Mouse (Mus musculus): ENCODE data around the gene Mpig6b. TPM values are rescaled to one million over a fixed set of nuclear protein-coding genes. Genes with fewer than 3 reads are reported as not detected.

The Mpig6b gene
- not detected for total RNA-seq (2021)

DNA sequence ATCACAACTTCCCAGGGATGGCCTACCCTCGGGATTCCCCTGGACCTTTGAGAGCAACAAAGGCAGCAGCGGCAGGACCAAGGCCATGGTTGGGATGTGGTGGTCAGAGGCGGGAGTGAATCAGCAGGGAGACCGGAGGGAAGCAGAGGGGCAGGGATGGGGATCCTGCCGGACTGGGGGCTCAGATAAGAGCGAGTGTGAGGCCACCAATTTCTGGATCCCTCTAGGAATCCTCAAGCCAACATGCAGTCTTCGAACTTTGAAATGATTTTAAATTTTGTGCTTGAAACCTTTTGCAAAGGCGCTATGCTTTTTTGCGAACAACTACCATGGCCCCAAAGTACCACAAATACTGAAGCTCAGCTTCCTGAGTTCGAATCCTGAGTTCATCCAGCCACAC is at the start of gene Mpig6b:
Mpig6b (minus strand) TSS at position 101 of the 400 bp plus-strand sequence.
- no peak for DNase-seq (ENCODE audit: extremely low spot score in 1 of 2, low spot score in 1 of 2)

DNA sequence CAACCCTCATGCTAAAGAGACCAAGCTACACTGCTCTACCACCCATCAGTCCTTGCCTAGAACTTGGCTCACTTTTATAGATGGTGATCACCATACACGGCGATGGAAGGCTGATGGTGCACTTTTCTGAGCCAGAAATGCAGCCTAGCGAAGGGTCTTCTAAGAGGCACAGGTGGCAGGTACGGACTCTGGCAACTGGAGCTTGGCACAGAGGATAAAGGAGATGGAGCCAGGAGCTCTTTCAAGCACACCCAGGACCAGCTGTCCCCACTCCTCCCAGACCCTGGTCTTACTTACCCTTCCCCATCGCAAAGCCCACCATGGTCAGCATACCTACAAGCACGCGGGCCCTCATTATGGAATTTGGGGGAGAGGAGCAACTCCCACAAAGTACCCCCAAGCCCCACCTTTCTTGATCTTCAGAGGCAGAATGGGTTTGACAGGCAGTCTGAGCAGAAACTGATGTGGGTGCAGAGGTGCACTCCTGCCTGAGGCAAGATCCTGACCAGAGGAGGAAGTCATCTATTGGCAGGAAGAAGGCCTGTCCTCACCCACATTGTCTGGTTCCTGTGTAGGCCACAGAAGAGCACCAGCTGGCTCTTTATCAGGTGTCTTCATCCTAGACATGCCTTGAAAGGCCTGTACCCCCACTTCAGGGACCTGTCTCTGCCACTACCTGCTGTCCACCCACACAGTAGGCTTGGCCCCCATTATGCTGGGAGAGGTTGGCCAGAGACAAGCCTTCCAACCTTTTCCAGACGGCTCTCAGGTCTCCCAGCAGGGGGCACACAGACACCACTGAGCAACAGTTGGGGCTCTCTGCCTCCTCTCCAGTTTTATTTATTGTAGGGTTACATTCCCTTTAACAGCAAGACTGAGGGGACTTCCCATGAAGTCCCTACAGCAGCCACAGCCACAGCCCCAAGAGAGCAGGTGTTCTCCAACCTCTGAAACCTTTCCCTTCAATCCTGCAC is 49.3 kb upstream of the Mpig6b start, which contains the start of gene Ly6g5b:
Ly6g5b (minus strand) TSS at position 383 of the 974 bp plus-strand sequence.
- DNase-seq (ENCODE audit: extremely low spot score in 1 of 2, low spot score in 1 of 2), result no peak

DNA sequence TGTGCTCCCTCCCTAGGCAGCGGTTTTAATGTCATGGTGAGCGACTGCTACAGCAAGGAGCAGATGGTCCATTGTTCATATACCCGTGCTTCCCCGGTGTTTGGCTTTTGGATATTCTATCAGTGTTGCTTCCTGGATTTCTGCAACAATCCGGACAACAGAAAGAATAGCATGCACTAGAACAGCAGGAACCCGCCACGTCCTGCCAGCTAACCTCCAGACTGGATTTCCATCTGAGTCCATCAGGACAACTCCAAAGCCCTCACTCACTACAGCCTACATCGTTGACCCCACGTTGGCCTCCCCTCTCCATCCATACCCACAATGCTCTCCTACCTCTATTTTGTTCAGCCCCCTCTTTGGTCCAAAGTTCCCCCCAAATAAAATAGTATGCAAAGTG is 45.8 kb upstream of the Mpig6b start:
- DNase-seq (ENCODE audit: extremely low spot score in 1 of 2, low spot score in 1 of 2), result no peak

- DNase-seq (ENCODE audit: extremely low spot score in 1 of 2, low spot score in 1 of 2), result no peak
These were observed 42.1 kb upstream of the Mpig6b start, which contains the start of gene Ly6g5c for GRCm38 (mm10) chr17:35108097-35108496. Gene Ly6g5c (plus strand): TSS chr17:35108279.

GRCm38 (mm10) chr17:35106522-35106921 is 40.5 kb upstream of the Mpig6b start:
- DNase-seq (ENCODE audit: extremely low spot score in 1 of 2, low spot score in 1 of 2), result no peak

GRCm38 (mm10) chr17:35105740-35106389 is 39.9 kb upstream of the Mpig6b start:
- DNase-seq (ENCODE audit: extremely low spot score in 1 of 2, low spot score in 1 of 2), result peak in 1 of 2 experiments; percentile 34

GRCm38 (mm10) chr17:35104754-35105153 is 38.8 kb upstream of the Mpig6b start:
- no peak for DNase-seq (ENCODE audit: extremely low spot score in 1 of 2, low spot score in 1 of 2)

DNA sequence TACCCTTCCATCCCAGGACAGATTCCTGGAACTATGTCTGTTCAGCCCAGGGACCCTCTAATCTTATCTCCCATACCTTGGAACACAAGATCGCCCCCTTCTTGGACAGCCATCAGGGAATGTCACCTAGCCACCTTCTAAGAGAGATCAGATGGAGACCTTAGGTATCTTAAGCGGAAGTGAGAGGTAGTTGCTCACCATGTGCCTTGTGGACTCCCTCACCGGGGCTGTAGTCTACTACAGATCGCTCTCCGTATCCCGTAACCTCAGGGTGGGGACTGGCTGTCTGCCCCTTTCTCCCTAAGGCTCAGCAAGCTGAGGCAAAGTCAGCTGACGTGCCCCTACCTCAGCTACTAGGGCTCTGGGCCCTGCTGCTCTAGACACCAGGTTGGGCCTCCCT is 38.1 kb upstream of the Mpig6b start:
- DNase-seq (ENCODE audit: extremely low spot score in 1 of 2, low spot score in 1 of 2), result no peak

GRCm38 (mm10) chr17:35103221-35103690 is 37.3 kb upstream of the Mpig6b start:
- DNase-seq (ENCODE audit: extremely low spot score in 1 of 2, low spot score in 1 of 2), result no peak

DNA sequence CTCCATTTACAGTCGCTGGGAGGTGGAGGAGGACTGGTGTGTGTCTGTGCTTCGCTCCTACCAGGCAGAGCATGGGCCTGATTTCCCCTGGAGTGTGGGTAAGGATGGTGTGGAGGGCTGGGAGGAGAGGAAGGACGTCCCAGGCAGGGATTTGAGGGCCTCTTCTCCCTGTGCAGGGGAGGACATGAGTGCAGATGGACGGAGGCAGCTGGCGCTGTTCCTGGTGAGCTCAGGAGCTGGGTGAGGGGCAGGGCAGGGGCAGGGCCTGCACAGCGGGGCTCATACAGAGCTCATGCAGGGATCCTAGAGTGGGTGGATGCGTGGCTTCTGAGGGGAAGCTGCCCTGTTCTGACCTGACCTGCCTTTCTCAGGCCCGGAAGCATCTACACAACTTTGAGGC is 36.3 kb upstream of the Mpig6b start:
- no peak for DNase-seq (ENCODE audit: extremely low spot score in 1 of 2, low spot score in 1 of 2)

- DNase-seq (ENCODE audit: extremely low spot score in 1 of 2, low spot score in 1 of 2), result no peak
These were observed 35.2 kb upstream of the Mpig6b start for GRCm38 (mm10) chr17:35101161-35101560.

- no peak for DNase-seq (ENCODE audit: extremely low spot score in 1 of 2, low spot score in 1 of 2)
These were observed 34.3 kb upstream of the Mpig6b start for GRCm38 (mm10) chr17:35100196-35100765.

DNA sequence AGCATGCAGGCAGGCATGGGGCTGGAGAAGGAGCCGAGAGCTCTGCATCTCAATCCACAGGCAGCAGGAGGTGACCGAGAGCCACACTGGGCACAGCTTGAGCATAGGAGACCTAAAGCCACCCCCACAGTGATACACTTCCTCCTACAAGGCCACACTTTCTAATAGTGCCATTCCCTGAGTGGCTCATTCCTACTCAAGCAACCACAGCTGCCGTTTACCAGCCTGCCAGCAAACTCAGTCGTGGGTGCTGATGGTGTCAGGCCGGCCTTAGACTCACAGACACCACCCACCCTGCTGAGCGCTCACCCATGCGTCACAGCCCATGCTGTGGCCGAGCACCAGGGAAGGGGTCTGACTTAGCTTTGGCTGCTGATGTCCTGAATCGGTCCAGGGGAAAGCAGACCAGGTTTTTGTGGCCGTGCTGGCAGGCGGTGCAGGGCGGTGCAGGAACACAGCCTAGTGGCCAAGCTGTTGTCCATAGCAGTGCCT is 31.2 kb upstream of the Mpig6b start:
- no peak for DNase-seq (ENCODE audit: extremely low spot score in 1 of 2, low spot score in 1 of 2)

DNA sequence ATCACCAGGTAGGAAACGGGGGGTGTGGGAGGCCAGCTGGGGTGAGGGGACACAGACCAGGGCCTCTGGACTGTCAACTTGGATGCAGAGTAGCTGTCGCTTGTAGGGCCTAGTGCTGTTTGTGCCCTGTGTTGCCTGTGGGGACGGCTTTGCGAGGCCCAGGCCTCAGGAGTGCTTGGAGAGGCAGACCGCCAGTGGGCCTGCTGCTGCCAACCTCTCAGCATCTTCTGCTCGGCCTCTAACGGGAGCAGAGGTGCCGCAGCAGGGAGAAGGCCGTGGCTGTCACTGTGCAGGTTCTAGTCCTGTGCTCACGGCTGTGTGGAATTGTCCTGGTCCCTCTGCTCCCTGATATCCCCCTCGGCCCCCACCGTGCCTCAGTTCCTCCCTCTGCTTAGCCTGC is 30.6 kb upstream of the Mpig6b start:
- no peak for DNase-seq (ENCODE audit: extremely low spot score in 1 of 2, low spot score in 1 of 2)

GRCm38 (mm10) chr17:35094475-35095365 is 28.7 kb upstream of the Mpig6b start:
- DNase-seq (ENCODE audit: extremely low spot score in 1 of 2, low spot score in 1 of 2), result no peak

- DNase-seq (ENCODE audit: extremely low spot score in 1 of 2, low spot score in 1 of 2), result no peak
These were observed 26.6 kb upstream of the Mpig6b start for GRCm38 (mm10) chr17:35092403-35093198.

DNA sequence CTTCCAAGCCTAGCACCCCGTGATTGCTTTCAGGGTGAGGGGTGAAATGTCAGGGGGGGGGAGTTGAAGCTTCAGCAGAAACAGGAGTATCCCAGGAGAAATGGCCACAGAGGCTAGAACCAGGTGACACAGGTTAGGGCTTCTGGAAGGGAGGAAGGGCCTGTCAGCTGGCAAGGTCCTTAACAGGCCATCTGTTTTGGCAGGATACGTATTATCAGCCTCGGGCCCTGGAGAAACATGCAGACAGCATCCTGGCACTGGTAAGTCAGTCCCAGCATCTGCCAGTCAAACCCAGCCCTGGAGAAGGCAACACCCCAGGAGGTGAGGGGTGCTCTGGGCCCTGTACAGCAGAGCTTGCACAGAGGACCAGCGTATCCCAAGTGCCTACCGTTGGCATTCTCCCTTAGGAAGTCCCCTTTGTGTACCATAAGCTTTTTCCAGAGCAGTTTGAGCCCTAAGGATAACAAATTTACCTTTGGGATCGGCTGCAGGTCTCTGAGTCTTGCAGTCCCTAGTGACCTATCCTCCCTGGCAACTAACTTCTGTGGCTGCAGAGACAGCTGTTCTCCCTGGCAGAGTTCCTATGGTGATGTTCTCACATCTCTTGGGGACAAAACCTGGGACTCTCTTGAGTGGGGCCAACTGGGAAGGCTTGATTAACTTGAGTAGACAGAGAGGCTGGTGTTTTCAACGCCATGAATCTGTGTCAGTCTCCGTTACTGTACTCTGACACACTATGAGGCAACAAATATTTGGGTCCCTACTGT is 24.4 kb upstream of the Mpig6b start:
- DNase-seq (ENCODE audit: extremely low spot score in 1 of 2, low spot score in 1 of 2), result no peak

Data from layer of hippocampus, postnatal 25 days (tissue).